Mouse (Mus musculus) frontal cortex, postnatal 10 days (tissue): Measurements from ENCODE around the gene Hist1h2be.

Experiments
- DNase-seq, 2 experiments: peaks; one replicate each; pipeline ENCODE4 v3.0.0; 2022; ENCODE audit warnings: low spot score in 2 of 2, mixed read lengths in 1 of 2

Hist1h2be gene

DNA sequence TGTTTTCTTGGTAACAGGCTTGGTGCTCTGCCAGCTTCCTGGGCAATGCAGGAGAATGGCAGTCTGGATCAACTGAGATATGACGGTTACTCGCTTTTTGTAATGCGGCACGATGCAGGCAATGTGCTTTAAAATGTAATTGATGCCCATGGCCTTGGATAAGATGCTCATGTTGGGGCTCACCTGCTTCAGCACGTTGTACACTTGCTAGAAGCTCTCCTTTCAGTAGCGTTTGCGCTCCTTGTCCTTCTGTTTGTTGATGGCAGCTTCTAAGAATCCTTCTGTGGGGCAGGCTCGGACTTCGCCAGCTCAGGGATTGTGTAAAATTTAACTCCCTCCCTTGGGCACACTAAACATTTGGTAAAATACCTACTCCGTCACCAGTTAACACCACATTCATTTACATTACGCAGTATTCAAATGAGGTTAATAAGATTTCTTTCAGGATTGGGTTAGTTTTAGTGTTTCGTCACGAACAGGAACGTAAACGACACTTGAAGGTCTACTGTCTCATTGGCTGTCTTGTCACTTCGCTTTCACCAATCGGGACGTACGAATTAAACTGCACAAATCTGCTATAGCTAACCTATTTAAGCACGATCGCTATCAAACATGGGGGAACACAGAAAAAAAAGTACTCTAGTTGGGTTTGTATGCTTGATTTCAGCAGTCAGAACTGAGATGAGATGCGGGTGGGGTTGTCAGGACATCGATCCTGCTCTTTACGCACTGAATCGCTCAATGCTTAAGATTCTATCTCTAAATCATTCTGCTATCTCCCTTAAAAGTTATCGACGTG, at the start of gene Hist1h2be:
Gene Hist1h2be (minus strand): TSS at position 392 of the 799 bp plus-strand sequence.
- peak; percentile 47 to 65 for DNase-seq

DNA sequence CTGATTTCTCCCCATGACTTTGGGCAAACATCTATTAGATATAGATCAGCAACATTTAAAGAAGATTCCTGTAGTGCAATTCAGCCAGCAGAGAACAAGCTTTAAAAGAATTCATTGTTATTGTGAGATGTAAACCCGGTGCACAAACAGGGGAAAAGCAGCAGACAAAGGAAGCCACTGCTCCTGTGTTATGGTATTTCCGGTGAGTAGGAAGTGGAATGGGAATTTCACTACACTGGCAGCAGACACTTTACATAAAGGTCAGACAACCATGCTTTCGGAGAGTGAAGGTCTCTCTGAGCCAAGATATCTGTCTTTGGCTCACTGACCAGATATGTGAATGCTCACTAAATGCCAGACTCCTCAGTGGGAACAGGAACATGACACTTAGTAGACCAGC, 41.6 kb upstream of the Hist1h2be start:
- no peak for DNase-seq

DNA sequence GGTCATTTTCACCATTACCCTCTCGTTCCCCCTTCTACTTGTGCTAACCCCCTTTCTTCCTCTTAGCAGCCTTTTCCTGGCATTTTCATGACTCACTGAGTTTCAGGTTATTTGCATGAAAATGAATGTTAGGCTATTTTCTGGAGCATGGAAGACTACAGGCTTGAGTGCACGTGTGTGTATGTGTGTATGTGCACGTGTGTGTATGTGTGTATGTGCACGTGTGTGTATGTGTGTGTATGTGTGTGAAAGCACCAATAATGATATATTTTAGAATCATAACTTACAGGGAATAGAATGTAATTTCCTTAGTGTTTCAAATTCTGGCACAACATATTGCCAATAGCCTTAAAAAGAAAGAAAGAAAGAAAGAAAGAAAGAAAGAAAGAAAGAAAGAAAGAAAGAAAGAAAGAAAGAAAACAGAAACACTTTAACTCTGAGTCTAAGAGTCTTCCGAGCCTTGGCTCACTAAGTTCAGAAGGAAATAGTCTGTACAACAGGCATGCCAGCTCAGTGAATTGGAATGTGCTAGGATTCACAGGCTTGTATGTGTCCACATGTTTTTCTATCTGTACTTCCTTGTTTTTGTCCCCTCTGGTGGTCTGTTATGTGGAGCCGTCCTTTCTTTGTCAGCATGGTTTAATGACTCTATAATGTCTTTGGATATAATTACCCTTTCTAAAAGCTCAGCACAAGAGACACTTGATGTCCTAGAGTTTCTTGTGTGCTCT, 38.9 kb upstream of the Hist1h2be start:
- DNase-seq, result no peak

GRCm38 (mm10) chr13:23630653-23631052, 9.7 kb upstream of the Hist1h2be start:
- DNase-seq, result no peak

DNA sequence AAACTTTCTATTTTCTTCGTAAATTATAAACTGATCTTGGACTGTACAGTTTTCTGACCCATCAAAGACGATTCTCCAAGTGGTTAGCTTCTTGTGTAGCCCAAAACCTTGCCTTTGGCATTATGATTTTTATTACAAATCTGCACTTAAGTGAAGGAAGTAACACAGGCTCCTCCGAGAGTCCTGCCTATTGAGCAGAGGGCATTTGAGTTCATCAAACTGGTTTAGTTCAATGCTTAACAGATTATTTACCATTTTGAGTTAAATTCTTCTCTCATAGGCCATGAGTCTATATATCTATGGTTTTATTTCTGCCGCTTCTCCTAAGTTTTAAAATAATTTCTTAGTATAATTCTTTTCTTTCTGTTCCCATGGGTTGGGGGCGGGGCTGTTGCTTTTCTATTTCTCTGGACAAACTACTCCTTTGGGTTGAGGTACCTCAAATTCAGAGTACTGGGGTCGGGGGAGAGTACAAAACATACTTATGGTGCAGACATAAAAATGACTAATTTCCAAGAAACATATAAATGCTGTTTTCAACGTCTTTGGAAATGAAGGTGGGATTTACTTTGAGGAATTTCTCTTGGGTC, 2.0 kb upstream of the Hist1h2be start:
- DNase-seq, result no peak

- peak; percentile 77 to 82 for DNase-seq
These were observed 1.3 kb upstream of the Hist1h2be start, which contains the start of gene Hist1h1e for GRCm38 (mm10) chr13:23622175-23622671. Gene Hist1h1e, minus strand, starts transcription at chr13:23622558.

GRCm38 (mm10) chr13:23621532-23622174, 729 bp upstream of the Hist1h2be start:
- DNase-seq, result peak; percentile 64 to 68

- no peak for DNase-seq
These were observed 730 bp downstream of the Hist1h2be start for GRCm38 (mm10) chr13:23620056-23620732.

GRCm38 (mm10) chr13:23611638-23612037, 9.3 kb downstream of the Hist1h2be start:
- DNase-seq, result no peak

DNA sequence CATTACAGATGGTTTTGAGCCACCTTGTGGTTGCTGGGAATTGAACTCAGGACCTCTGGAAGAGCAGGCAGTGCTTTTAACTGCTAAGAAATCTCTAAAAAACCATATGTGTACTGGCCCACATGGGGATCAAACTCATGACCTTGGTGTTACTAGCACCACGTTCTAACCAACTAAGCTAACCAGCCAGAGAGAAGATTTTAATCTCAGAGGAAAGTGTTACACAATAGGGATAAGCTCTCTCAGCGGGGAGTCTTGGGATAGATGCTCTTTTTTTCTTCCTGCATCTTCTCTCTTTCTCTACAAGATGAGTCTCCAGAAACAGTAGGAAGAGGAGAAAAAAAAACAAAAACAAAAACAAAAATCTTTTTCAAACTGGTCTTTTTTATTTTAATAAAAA, 10.5 kb downstream of the Hist1h2be start:
- DNase-seq, result no peak

DNA sequence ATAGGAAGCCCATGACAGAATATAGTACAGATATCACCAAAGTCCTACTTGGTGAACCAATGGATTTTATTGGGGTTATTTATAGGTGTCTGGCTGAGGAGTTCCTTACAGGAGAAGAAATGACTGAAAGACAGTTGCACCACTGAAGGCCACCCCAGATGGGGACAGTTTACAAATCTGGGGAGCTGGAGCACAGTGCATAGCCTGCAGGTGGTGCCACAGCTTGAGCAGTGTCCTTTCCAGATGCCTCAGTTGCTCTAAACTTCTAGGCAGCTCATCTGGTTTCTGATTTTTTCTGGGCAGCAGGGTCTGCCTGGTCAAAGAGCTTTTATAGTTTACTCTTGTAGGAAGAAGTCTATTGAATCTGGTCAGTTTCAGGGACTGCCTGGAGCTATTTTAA, 11.1 kb downstream of the Hist1h2be start:
- no peak for DNase-seq

DNA sequence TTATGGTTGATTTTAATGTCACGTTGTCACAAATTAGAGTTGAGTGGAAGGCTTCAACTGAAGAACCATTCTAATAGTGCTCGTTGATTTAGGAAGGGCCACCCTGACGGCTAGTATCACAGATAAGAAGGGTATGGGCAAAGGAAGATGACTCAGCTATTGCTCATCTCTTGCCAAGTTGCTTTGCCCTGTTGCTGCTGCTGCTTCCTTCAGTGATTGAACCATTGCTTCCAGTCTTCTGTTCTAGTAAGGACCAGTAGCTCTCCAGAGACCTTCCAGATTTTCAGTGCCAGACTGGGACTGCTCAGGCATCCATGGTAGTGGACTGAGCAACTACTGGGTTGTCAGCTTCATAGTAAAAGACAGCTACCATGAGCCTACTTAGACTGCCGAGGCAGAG, 11.7 kb downstream of the Hist1h2be start:
- no peak for DNase-seq

DNA sequence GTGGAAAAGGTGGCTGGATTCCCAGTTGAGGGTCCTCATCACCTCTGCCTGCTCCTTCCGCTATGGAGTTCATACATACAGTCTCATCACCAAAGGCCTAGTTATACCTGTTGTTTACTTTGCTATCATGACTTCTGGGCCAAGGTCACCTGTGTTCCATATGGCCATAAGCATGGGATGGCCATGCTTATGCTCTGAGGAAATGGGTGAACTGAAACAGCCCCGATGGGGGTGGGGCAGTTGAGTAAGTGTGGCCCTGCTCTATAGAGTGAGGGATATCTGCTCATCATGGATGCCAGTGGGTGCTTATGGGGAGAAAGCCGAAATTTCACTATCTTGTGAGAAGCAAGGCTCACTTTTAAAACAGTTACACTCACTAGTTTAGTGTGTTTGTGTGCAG, 15.9 kb downstream of the Hist1h2be start:
- DNase-seq, result no peak

DNA sequence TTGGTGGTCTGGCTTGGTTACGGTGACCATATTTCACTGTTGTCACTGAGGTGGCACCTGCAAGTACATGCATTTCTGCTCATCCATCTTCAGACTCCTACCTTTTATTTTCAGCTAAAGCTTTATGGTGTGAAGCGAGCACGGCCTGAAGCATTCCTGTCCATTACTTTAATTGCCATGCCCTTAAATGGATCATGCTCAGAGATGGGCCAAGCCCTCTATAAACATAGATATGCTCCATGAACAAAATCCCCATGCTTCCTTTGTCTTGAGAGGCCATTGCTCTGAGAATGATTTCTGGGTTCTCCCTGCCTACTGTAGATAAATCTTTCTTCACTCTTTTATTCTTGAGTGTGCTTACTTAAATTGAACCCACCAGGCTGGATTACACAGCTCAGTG, 16.5 kb downstream of the Hist1h2be start:
- no peak for DNase-seq

DNA sequence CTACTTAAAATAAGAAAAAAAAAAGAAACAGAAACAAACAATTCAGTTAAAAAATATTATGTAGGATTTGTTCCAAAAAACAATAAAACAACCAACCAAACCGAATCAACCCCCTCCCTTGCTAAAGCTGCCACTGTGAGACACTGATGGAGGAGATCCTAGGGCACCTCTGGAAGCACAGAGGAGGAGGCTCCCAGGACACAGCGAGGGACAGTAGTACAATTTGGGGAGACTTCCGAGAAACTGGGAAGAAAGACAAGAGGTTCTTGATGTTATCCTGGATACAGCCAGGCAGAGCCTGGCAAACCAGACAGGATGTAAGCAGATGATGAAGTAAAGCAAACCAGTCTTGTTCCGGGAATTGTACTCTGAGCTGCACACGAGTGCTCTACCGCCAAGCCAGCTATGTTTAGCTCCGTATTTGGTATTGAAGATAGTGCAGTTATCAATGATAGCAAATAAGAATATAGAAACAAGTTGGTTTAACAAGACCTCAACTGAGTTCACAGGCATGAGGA, 17.7 kb downstream of the Hist1h2be start:
- DNase-seq, result no peak

GRCm38 (mm10) chr13:23597957-23598356, 23.0 kb downstream of the Hist1h2be start:
- DNase-seq, result peak in 1 of 2 experiments; percentile 67

- DNase-seq, result no peak
These were observed 25.1 kb downstream of the Hist1h2be start for GRCm38 (mm10) chr13:23595622-23596372.

- DNase-seq, result no peak
These were observed 25.7 kb downstream of the Hist1h2be start for GRCm38 (mm10) chr13:23595185-23595584.

GRCm38 (mm10) chr13:23593051-23593770, 27.7 kb downstream of the Hist1h2be start:
- DNase-seq, result no peak

- no peak for DNase-seq
These were observed 28.3 kb downstream of the Hist1h2be start for GRCm38 (mm10) chr13:23592614-23593013.
